Mouse (Mus musculus): ENCODE measurements around the gene H2-D1.
"Not testable (repeated sequence)": the region's sequence is repeated elsewhere in the genome, so short reads cannot be mapped to it uniquely, and the experiment has no call there.

The H2-D1 gene

DNA sequence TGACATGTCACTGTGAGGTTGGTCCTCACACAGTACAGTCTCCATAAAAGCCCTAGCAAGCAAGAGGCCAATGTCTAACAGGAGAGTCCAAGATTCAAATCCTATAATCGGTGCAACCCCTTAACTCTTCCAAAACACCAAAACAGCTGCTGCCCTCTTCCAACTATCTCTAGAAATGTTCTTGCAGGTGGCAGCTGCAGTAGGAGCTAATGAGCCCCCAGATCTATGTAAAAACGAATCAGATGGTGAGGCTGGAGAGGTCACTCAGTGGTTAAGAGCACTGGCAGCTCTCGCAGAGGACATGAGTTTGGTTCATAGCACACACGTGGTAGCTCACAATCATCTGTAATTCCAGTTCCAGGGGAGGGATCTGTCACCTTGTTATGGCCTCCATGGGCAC, 6.8 kb upstream of the H2-D1 start:
- no peak for DNase-seq (ENCODE audit: low read depth, low spot score)

DNA sequence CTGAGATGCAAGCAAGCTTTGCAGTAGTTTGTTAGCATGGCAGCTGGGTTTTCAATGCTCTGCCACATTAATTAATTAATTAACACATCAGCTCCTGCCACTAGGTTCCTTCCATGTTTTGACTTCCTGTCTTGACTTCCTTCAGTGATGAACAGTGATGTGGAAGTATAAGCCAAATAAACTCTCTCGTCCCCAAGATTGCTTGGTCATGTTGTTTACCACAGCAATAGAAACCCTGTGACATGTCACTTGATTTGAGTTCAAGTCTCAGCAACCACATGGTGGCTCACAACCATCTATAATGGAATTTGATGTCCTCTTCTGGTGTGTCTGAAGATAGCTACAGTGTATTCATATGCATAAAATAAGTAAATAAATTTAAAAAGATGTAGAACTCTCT, 5.2 kb upstream of the H2-D1 start:
- no peak for DNase-seq (ENCODE audit: low read depth, low spot score)

DNA sequence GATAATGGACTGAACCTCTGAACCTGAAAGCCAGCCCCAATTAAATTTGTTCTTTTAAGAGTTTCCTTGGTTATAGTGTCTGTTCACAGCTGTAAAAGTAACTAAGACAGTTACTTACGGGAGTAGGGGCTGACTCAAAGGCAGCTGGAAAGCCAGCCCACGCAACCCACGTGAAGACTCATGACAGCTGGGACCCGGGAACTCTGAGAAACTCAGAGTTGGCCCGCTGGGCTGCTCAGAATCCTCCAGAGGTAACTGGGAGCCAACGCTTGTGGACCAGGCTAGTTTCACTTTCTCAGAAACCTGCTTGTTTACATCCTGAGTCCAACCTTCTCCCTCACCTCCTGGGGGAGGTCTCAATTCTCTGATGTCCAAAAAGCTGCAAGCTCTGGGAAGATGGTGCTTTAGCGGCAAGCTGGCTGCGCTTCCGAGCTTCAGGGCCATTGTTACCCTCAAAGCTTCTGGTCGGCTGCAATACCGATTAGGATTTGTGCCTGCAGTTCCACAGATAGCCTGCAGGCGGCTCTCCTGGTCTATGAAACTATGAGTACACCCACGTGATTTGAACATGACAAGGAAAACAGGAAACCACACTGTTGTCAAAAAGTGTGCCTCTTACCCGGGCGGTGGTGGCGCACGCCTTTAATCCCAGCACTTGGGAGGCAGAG, 4.6 kb upstream of the H2-D1 start:
- DNase-seq (ENCODE audit: low read depth, low spot score) = peak; percentile 81

DNA sequence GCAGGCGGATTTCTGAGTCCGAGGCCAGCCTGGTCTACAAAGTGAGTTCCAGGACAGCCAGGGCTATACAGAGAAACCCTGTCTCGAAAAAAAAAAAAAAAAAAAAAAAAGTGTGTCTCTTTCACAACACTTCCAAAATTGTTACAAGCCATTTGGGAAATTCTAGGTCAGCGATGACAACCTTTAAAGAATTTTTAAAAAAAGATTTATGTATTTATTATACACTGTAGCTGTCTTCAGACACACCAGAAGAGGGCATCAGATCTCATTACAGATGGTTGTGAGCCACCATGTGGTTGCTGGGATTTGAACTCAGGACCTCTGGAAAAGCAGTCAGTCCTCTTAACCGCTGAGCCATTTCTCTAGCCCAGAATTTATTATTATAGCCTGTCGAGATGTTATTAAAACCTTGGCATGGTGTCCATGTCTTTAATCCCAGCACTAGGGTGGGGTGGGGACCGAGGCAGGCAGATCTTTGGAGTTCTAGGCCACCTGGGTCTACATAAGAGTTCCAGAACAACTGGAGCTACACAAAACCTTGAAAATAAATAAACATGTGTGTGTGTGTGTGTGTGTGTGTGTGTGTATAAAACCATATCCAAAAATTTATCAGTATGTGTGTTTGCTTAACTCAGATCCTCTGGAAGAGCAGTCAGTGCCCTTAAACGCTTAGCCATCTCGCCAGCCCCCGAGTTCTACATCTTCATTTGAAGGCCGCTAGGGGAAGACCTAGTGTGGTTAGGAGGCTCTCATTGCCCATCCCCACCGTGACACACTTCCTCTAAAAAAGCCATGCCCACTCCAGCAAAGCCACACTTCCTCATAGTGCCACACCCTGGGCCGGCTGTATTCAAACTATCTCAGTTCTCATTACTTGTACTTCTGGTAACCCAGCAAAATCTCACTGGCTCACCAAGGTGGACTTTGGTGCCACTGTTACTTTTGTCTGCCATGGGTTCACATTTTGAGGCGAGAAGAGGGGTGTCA, 3.7 kb upstream of the H2-D1 start:
- no peak for DNase-seq (ENCODE audit: low read depth, low spot score)

DNA sequence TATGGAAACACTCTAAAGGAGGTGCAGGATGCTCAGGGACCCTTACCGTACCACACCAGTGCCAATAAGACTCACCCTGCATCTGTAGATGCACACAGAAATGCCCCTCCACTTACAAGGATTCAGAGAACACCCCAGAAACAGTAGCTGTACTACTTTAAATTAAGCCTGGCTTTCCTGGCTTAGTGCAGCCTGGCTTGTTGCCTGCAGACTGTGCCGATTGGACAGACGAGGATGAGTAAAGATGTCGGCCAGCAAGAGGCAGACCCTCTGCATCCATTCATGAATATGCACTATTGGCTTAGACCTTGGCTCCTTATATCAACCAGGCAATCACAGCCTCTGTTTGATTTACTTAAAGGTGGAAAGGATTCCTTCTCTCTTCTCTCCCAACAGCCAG, 2.9 kb upstream of the H2-D1 start:
- no peak for DNase-seq (ENCODE audit: low read depth, low spot score)

DNA sequence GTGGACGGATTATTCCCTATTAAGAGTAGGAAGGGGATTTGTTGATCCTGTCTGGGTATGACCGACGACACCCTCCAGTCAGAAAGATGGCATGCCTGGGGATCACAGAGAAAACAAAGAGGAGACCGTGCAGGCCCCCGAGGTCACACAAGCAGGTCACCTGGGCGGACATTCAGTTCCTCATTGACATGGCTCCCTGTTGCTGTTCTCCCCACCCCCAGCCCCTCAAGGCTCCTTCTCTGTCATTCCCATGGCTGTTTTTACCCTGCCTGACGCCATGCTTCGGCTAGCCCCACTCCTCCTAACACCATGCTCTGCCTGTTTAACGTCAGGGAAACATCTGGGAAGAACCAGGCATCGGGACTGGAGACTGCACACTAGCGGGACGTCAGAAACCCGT, 879 bp upstream of the H2-D1 start:
- no peak for DNase-seq (ENCODE audit: low read depth, low spot score)

DNA sequence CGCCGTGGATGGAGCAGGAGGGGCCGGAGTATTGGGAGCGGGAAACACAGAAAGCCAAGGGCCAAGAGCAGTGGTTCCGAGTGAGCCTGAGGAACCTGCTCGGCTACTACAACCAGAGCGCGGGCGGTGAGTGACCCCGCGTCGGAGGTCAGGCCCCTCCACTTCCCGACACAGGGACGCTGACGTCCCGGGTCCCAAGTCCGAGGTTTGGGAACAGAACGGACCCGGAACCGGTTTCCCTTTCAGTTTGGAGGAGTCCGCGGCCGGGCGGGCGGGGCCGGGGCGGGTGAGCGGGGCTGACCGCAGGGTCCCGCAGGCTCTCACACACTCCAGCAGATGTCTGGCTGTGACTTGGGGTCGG, 973 bp downstream of the H2-D1 start:
- no peak for DNase-seq (ENCODE audit: low read depth, low spot score)

DNA sequence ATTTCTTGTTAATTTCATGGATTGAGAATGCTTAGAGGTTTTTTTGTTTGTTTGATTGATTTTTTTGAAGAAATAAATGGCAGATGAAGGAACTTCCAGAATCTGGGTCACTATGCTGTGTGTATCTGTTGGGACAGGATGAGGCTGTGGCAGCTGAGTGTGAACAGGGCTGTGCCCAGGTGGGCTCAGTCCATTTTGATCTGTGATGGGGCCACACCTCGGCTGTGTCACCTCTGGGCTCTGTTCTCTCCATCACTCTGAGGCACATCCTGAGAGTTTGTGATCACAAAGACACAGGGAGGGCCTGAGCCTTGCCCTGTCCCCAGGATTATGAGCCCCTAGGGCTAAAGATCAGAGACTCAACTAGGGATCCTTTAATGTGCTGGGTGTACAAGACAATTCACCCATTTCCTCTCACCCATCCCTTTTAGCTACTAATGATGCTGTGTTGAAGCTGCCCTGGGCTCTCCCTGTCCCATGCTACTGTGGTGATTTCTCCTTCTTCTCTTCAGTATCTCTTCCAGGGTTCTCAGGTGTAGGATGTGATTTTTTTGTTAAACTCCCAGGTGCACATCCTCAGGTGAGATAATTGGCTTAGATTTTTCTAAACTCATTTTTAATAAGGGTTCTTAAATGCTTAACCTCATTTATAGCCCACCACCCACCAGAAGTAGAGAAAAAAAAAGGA, 5.0 kb downstream of the H2-D1 start:
- DNase-seq (ENCODE audit: low read depth, low spot score) = no peak

DNA sequence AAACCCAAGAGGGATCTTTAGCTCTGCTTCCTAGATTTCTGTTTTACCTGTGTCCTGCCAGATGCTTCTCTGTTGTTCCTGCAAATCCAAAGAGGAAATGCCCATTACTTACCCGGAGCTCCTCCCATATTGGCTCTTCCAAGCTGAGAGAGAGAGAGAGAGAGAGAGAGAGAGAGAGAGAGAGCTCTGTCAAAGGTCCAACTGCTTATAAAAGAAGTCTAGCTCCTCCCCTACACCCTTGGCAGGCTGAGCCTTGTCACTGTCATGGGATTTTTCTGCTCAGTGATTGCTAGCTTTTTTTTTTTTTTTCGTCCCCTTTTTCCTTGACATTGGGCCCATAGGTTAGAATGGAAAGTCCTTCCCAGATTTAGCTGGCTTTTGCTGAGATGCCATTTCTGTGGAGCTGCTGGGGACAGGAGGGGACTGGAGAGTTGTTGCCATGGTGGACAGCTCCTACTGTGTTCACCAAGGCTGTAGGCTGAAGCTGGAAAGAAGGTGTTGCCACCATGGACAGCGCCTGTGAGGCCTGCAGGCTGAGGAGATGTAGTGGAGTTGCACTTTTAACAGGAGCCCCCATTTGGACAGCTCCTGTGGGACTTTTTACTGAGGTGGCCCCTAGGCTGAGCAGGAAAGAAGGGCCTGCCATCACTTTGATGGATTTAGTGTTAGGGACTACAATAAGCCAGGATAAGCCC, 7.3 kb downstream of the H2-D1 start:
- DNase-seq (ENCODE audit: low read depth, low spot score) = no peak

DNA sequence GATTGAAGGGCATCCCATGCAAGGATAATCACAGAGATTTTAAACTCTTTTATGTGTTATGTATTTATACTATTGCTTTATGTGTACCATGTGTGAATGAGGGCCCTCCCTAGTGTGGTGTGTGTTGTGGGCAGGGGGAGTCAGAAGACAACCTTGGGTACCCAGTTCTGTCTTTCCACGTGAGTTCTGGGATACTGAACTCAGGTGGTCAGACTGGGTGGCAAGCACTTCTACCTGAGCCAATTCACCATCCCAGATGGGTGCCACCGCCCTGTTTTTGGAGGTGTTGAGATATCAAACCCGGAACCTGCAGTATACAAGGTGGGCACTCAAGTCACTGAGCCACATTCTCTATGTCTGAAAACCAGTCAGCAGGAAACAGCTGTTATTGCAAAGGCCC, 9.7 kb downstream of the H2-D1 start:
- no peak for DNase-seq (ENCODE audit: low read depth, low spot score)

DNA sequence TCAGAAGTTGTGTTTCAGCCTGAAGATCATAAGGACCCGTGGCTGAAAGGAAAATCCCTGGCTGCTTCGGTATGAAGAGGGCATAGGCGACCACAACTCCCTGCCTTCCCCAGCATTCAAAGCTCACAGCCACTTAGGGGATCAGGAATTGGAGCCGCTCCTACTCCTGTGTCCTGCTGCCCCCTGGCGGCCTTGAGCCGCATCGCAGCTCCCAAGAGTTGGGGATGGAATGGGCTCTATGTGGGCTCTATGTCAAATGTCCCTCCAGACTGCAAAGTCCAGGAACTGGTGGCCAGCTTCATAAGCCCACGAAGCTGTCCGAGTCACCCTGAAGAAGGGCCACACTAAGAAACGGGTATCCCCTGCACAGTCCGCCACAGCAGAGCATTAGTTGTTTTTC, 12.2 kb downstream of the H2-D1 start:
- peak; percentile 76 for DNase-seq (ENCODE audit: low read depth, low spot score)

DNA sequence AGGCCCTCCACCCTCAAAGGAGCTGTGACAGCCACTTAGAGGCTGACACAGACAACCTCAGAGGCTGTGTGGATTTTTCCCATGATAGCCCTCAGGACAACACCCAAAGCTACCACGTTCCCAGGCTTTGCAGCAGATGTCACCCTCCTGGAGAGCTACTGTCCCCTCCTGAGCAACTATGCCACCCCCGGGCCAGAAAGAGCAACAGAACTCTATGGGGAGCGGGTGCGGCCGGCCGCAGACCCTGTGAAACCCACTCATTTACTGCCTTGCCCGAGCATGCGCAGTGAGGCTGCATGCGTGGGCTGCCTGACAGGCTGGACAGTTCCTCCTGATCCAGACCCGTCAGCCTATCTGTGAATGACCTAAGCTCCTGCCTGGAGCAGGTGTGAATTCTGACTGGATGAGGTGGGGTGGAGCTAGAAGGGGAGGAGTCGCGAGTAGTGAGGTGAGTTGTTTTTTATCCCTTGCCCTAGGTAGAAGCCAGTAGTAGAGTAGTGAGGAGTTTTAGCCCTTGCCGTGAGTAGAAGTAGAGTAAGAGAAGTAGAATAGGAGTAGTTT, 13.9 kb downstream of the H2-D1 start:
- DNase-seq (ENCODE audit: low read depth, low spot score) = no peak

DNA sequence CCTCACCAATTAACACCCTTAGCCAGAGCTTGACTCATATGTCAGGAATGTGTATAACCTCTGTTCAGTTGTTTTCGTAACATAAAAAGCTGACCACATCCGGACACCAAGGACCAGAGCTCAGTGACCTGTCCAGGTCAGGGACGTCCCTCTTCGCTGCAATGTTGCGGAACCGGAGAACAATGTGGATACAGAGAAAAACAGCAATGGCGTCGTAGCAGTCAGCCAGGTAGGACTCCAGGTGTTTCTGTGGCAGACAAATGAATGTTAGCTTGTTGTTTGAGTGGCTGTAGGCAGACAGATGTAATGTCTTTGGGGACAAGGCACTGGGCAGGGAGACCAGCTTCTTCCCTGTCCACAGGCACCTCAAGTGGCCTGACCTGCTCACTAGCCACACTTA, 15.5 kb downstream of the H2-D1 start:
- no peak for DNase-seq (ENCODE audit: low read depth, low spot score)

DNA sequence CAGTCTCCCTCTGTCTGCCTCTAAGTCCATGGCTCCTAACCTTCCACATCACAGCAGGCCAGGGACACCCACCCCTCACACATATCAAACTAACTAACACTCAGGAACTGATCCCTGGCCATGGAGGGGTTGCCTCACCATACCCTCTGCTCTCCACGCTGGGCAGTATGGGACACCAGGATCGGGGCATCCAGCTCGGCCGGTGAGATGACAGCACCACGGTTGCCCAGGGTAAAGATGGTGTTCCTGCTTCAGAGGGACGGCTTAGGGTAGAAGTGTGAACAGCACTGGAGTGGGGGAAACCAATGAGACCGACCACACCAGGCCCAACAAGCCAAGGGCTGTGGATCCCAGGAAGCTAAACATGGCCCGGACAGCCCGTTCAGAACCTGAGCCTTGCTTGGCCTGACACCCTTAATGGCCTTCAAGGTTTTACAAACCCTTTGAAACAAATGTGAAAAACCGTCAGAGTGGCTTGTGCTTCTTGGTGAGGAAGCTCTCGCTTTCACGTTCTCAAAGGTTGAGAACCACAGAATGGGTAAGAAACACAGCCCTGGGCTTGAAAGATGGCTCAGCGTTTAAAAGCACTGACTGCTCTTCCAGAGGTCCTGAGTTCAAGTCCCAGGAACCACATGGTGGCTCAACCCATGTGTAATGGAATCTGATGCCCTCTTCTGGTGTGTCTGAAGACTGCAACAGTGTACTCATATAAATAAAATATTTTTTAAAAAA, 16.6 kb downstream of the H2-D1 start:
- no peak for DNase-seq (ENCODE audit: low read depth, low spot score)

DNA sequence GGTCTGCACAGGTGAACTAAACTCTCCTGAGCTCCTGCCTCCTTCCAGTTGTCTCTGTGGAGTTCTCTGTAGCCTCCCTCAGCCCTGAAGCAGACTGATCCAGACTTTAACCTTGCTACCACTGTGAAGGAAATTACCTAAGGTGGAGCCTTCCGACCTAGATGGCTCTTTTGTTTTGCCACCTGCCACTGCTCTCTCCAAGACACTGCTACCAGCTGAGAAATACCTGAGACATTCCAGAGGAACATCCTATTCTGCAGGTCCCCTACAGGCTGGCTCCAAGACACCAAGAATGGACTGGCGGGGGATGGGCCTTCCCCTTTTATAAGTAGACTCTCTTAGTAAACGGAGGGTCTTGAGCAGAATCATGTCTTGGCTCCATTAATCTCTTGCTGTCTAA, 17.7 kb downstream of the H2-D1 start:
- no peak for DNase-seq (ENCODE audit: low read depth, low spot score)

DNA sequence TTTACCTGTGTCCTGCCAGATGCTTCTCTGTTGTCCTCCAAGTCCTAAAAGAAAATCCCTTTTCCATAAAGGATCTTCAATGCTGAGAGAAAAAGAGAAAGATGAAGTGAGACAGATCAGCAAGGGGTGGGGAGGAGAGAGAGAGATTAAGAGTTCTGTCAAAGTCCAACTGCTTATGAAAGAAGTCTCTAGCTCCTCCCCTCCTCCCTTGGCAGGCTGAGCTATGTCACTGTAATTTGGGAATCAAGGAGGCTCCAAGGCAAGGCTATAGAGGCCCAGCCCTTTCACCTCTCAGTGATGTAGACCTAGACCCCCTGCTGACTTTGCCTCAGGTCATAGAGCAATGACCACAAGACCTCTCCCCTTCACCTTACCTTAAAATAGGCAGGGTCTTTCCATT, 22.9 kb downstream of the H2-D1 start:
- no peak for DNase-seq (ENCODE audit: low read depth, low spot score)

DNA sequence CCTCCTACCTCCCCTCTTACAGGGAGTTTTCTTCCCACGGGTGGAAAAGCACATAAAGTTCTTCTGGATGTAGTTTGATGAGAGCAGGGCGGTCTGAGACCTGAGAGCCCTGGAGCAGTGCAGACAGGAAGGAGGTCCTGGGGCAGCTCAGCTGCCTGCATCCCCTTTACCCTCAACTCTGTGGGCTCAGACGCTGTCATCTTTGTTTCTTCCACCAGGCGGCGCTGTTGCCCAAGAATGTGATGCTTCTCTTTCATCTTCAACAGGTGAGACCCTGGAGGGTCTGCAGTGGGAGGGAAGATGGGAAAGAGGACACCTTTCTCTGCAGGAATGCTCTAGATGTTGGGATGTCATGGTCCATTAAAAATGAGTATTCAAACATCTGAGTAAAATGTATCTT, 33.3 kb downstream of the H2-D1 start:
- DNase-seq (ENCODE audit: low read depth, low spot score) = peak; percentile 23

DNA sequence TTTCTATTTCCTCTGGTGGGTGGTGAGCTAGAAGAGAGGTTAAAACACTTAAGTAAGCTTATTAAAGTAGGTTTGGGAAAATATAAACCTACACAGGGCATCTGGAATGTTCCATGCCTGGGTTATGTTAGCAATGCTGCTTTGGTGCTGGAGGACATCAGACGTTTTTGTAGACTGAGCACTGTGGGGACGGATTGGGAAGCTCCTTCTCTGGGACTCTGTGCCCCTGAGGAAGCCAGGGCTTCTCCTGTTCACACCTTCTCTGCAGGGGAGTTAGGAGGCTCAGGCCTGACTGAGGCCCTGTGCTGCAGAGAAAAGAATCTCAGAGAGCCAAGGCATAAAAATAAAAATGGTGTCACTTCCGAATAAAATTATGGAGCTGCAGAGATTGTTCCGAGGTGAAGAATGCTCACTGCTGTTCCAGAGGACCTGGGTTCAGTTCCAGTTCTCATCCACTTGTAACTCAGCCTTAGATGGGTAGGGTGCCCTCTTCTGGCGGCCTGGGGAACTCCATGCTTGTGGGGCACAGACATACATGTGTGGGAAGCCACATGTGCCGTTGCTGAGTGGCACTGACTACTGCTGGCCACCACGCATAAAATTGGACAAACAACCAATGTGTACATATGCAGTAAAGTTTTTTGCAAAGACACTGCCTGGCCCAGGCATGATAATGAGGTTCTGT, 37.9 kb downstream of the H2-D1 start:
- not testable (repeated sequence) for DNase-seq (ENCODE audit: low read depth, low spot score)

DNA sequence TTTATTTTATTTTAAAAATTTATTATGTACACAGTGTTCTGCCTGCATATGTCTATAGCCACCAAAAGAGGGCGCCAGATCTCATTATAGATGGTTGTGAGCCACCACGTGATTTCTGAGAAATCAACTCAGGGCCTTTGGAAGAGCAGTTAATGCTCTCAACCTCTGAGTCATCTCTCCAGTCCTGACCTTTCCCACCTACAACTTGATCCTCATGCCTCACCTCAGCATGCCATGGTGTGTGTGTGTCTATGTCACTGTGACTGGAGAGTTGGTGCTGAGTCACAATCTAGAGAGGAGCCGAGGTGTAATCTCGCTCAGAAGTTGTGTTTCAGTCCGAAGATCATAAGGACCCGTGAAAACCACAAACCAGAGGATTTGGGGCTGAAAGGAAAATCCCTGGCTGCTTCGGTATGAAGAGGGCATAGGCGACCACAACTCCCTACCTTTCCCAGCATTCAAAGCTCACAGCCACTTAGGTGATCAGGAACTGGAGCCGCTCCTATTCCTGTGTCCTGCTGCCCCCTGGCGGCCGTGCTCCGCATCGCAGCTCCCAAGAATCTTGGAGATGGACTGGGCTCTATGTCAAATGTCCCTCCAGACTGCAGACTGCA, 39.2 kb downstream of the H2-D1 start:
- peak; percentile 68 for DNase-seq (ENCODE audit: low read depth, low spot score)

DNA sequence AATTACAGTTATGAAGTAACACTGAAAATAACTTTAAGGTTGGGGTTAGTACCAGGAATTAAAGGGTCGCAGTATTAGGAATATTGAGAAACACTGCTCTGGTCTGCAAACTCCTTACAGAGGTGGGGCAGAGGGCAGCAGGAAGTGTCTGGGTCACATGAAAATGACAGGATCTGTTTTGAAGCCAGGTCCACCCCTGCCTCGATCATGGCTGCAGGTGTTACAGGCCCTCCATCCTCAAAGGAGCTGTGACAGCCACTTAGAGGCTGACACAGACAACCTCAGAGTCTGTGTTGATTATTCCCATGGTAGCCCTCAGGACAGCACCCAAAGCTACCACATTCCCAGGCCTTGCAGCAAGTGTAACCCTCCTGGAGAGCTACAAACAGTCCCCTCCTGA, 40.7 kb downstream of the H2-D1 start:
- DNase-seq (ENCODE audit: low read depth, low spot score) = no peak

All from retina, postnatal 7 days (tissue).